Mouse (Mus musculus): Measurements from ENCODE around the gene Crym. TPM values are rescaled to one million over a fixed set of nuclear protein-coding genes. Genes with fewer than 3 reads are reported as not detected.

Gene Crym
- polyA plus RNA-seq, 1 experiment from 2014 or later, result 1.9 TPM

- no peak overlapping the region for H3K27ac ChIP-seq (replicated peaks)
- H3K36me3 ChIP-seq, result no peaks in the 10 kb centered on the region
- no peaks in the 10 kb centered on the region for H3K9me3 ChIP-seq
- H3K4me2 ChIP-seq, result no peak overlapping the region
- 49% methylated on average over 5 of the region's 5 CpGs for WGBS
- H3K4me3 ChIP-seq, result no peak overlapping the region
- no peaks in the 10 kb centered on the region for H3K4me1 ChIP-seq
- no peaks in the 10 kb centered on the region for H3K27me3 ChIP-seq (replicated peaks)
- no peak overlapping the region for H3K9ac ChIP-seq
- no peak for ATAC-seq (ENCODE audit: extremely low read depth, insufficient number of reproducible peaks, low FRiP score, low TSS enrichment)
Observed at GRCm38 (mm10) chr7:120157575-120158061, 44.3 kb downstream of the Crym start.

GRCm38 (mm10) chr7:120156841-120157409 is 45.0 kb downstream of the Crym start:
- Histone ChIP-seq H3K9ac (no peak overlapping the region), H3K4me2 (no peak overlapping the region), H3K36me3 (no peaks in the 10 kb centered on the region), H3K4me1 (no peaks in the 10 kb centered on the region), H3K4me3 (no peak overlapping the region), H3K9me3 (no peaks in the 10 kb centered on the region), H3K27ac (replicated peaks) (no peak overlapping the region), H3K27me3 (replicated peaks) (no peaks in the 10 kb centered on the region)
- ATAC-seq (ENCODE audit: extremely low read depth, insufficient number of reproducible peaks, low FRiP score, low TSS enrichment), result no peak
- WGBS, result 45% methylated on average over 2 of the region's 2 CpGs

GRCm38 (mm10) chr7:120150898-120151297 is 51.0 kb downstream of the Crym start:
- no peaks in the 10 kb centered on the region for H3K9me3 ChIP-seq
- no peak overlapping the region for H3K4me2 ChIP-seq
- H3K4me1 ChIP-seq, result no peaks in the 10 kb centered on the region
- WGBS, result 76% methylated on average over 2 of the region's 2 CpGs
- ATAC-seq (ENCODE audit: extremely low read depth, insufficient number of reproducible peaks, low FRiP score, low TSS enrichment), result no peak
- no peaks in the 10 kb centered on the region for H3K27me3 ChIP-seq (replicated peaks)
- no peak overlapping the region for H3K27ac ChIP-seq (replicated peaks)
- no peak overlapping the region for H3K9ac ChIP-seq
- no peak overlapping the region for H3K4me3 ChIP-seq
- H3K36me3 ChIP-seq, result no peaks in the 10 kb centered on the region

- 32% methylated on average over 3 of the region's 3 CpGs for WGBS
- Histone ChIP-seq H3K9me3 (no peaks in the 10 kb centered on the region), H3K4me1 (no peaks in the 10 kb centered on the region), H3K9ac (no peak overlapping the region), H3K36me3 (no peaks in the 10 kb centered on the region), H3K27ac (replicated peaks) (no peak overlapping the region), H3K27me3 (replicated peaks) (no peaks in the 10 kb centered on the region), H3K4me2 (no peak overlapping the region), H3K4me3 (no peak overlapping the region)
- ATAC-seq (ENCODE audit: extremely low read depth, insufficient number of reproducible peaks, low FRiP score, low TSS enrichment), result no peak
Observed at GRCm38 (mm10) chr7:120150257-120150656, 51.7 kb downstream of the Crym start.

GRCm38 (mm10) chr7:120145191-120145590 is 56.7 kb downstream of the Crym start, which contains the start of gene Zp2:
Gene Zp2 (minus strand): TSS chr7:120145291.
- Histone ChIP-seq H3K27me3 (replicated peaks) (no peaks in the 10 kb centered on the region), H3K36me3 (no peaks in the 10 kb centered on the region), H3K4me3 (no peak within 1 kb of the TSS), H3K27ac (replicated peaks) (no peak within 1 kb of the TSS), H3K4me1 (0 out of 2 replicates have a peak, but pooled peaks cover 5% of the 10 kb centered on the region), H3K4me2 (no peak within 1 kb of the TSS), H3K9ac (no peak within 1 kb of the TSS), H3K9me3 (no peaks in the 10 kb centered on the region)
- WGBS, result 70% methylated on average over 9 of the region's 9 CpGs
- ATAC-seq (ENCODE audit: extremely low read depth, insufficient number of reproducible peaks, low FRiP score, low TSS enrichment), result no peak

GRCm38 (mm10) chr7:120142743-120143142 is 59.2 kb downstream of the Crym start:
- H3K27me3 ChIP-seq (replicated peaks), result no peaks in the 10 kb centered on the region
- no peaks in the 10 kb centered on the region for H3K9me3 ChIP-seq
- 66% methylated on average over 1 of the region's 1 CpGs for WGBS
- no peak overlapping the region for H3K27ac ChIP-seq (replicated peaks)
- H3K4me2 ChIP-seq, result no peak overlapping the region
- ATAC-seq (ENCODE audit: extremely low read depth, insufficient number of reproducible peaks, low FRiP score, low TSS enrichment), result no peak
- H3K4me1 ChIP-seq, result 0 out of 2 replicates have a peak, but pooled peaks cover 5% of the 10 kb centered on the region
- no peak overlapping the region for H3K9ac ChIP-seq
- H3K36me3 ChIP-seq, result no peaks in the 10 kb centered on the region
- H3K4me3 ChIP-seq, result no peak overlapping the region

Other genes with a start within 250 kb of the Crym start
- gene Dnah3, start 106.8 kb downstream of the Crym start, polyA plus RNA-seq (2015; fragmentation: Nextera tagmentation; extraction: Ambion mirVana), result not detected in 2 replicates
- 19.5 and 39.1 TPM in 2 replicates for gene Tmem159, start 99.8 kb downstream of the Crym start, polyA plus RNA-seq (2015; fragmentation: Nextera tagmentation; extraction: Ambion mirVana)
- 0.06 and 0.17 TPM in 2 replicates for gene Zp2, start 56.8 kb downstream of the Crym start, polyA plus RNA-seq (2015; fragmentation: Nextera tagmentation; extraction: Ambion mirVana)
- 0.04 and 0.05 TPM in 2 replicates for gene Anks4b, start 28.3 kb downstream of the Crym start, polyA plus RNA-seq (2015; fragmentation: Nextera tagmentation; extraction: Ambion mirVana)
- not detected in 2 replicates for gene Abca14, start 1.9 kb upstream of the Crym start, polyA plus RNA-seq (2015; fragmentation: Nextera tagmentation; extraction: Ambion mirVana)
- gene Abca15, start 126.6 kb upstream of the Crym start, polyA plus RNA-seq (2015; fragmentation: Nextera tagmentation; extraction: Ambion mirVana), result not detected in 2 replicates
- not detected in 2 replicates for gene Abca16, start 207.5 kb upstream of the Crym start, polyA plus RNA-seq (2015; fragmentation: Nextera tagmentation; extraction: Ambion mirVana)